In the genomic region with DNA sequence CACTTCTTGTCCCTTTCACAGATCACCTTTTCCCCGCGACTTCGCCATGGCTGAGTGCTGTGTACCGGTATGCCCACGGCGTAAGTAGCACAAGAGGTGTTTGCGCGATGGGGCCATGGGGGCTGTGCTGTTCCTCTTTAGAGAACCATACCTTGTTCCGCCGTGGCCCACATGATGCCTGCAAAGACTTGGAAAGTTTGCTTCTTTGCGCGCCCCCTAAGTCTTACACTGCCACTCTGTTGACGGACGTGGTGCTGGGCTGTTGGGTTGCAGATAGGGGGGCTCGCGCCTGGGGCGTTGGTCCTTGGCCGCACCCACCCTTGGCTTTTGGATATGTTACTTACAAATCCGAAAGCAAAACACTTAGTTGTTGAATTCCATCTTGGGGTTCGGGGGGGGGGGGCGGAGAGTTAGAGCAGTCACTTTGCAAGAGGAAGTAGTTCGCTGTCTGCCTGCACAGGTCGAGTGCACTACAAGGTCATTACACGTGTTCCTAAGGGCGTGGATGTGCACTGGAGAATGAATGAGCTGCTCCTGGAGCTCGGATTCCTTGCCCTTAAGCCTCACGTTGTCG, we compare ENCODE assay signal across 8 mouse cellular contexts. TPM values are rescaled to one million over a fixed set of nuclear protein-coding genes. Genes with fewer than 3 reads are reported as not detected.
DNase-seq lines count a peak whose midpoint lies in the region; ATAC-seq lines count a peak whose summit lies in the region.

No protein-coding gene starts in this region.

- H3K4me1 ChIP-seq in forebrain, embryonic 15.5 days: peaks cover 23% of the 10 kb centered on the region
- H3K4me1 ChIP-seq in limb, embryonic 13.5 days: peaks cover 28% of the 10 kb centered on the region

- H3K9me3 ChIP-seq in forebrain, embryonic 15.5 days: no peaks in the 10 kb centered on the region
- H3K9me3 ChIP-seq in limb, embryonic 13.5 days: no peaks in the 10 kb centered on the region

- peak overlapping the region; percentile 82 for H3K9ac ChIP-seq in forebrain, embryonic 15.5 days (replicated peaks)
- H3K9ac ChIP-seq in limb, embryonic 13.5 days: peak overlapping the region; percentile 95

- H3K27me3 ChIP-seq in forebrain, embryonic 15.5 days: no peaks in the 10 kb centered on the region
- H3K27me3 ChIP-seq in limb, embryonic 13.5 days: no peaks in the 10 kb centered on the region

- DNase-seq in adrenal gland, postnatal 14 days: peak; percentile 27
- no peak for DNase-seq in adrenal gland, adult 18-20 months (ENCODE audit: low spot score in 2 of 2)
- DNase-seq in natural killer cell, adult 2 months (ENCODE audit: low spot score in 2 of 2): peak; percentile 24 to 41
- no peak for DNase-seq in adrenal gland, postnatal 4 days (ENCODE audit: low spot score in 2 of 2)
- no peak for DNase-seq in layer of hippocampus, adult 9-11 months

- H3K4me2 ChIP-seq in forebrain, embryonic 15.5 days (replicated peaks): peak overlapping the region; percentile 75
- H3K4me2 ChIP-seq in limb, embryonic 13.5 days (replicated peaks): peak overlapping the region; percentile 92

- WGBS in forebrain, embryonic 15.5 days: under 1% methylated on average over 28 of the region's 28 CpGs
- WGBS in limb, embryonic 13.5 days: under 1% methylated on average over 28 of the region's 28 CpGs

- peaks cover 14% of the 10 kb centered on the region for H3K36me3 ChIP-seq in forebrain, embryonic 15.5 days
- peaks cover 37% of the 10 kb centered on the region for H3K36me3 ChIP-seq in limb, embryonic 13.5 days

- H3K4me3 ChIP-seq in forebrain, embryonic 15.5 days: peak overlapping the region; percentile 85
- peak overlapping the region; percentile 98 for H3K4me3 ChIP-seq in limb, embryonic 13.5 days

- peak overlapping the region; percentile 88; the same call in 1 of the 2 replicates for H3K27ac ChIP-seq in forebrain, embryonic 15.5 days (replicated peaks)
- H3K27ac ChIP-seq in limb, embryonic 13.5 days: peak overlapping the region; percentile 87

- ATAC-seq in CD4-positive, CD25-positive, alpha-beta regulatory T cell, adult 4 months: peak; percentile 15
- ATAC-seq in forebrain, embryonic 15.5 days (replicated peaks): no peak; the same call in 1 of the 2 replicates
- ATAC-seq in limb, embryonic 13.5 days (ENCODE audit: low FRiP score, low read depth): no peak; the same call in 1 of the 2 replicates

RNA-seq across cellular contexts. Expression of a gene that starts 6.9 kb away (rescaled TPM):
- total RNA-seq in adrenal gland, postnatal 14 days (2021): 239 and 261 TPM in 2 replicates
- total RNA-seq in adrenal gland, adult 18-20 months (2021): 100 to 1,000 TPM; 205 to 245 TPM
- polyA plus RNA-seq in CD4-positive, CD25-positive, alpha-beta regulatory T cell, adult 4 months (2017; shearing (Covaris generic)): 100 to 1,000 TPM; 239 to 241 TPM
- 245 and 250 TPM in 2 replicates for polyA plus RNA-seq in forebrain, embryonic 15.5 days (2015; fragmentation: Nextera tagmentation; extraction: Ambion mirVana)
- polyA plus RNA-seq in limb, embryonic 13.5 days (2015; fragmentation: Nextera tagmentation; extraction: Ambion mirVana): 241 and 242 TPM in 2 replicates
- total RNA-seq in adrenal gland, postnatal 4 days (2021): 100 to 1,000 TPM; 256 to 257 TPM

RNA-seq across cellular contexts. Expression of a gene that starts 16.9 kb away (rescaled TPM):
- total RNA-seq in adrenal gland, postnatal 14 days (2021): 36.2 and 38.0 TPM in 2 replicates
- 10 to 100 TPM; 60.4 to 63.9 TPM for total RNA-seq in adrenal gland, adult 18-20 months (2021)
- 10 to 100 TPM; 19.0 to 20.4 TPM for polyA plus RNA-seq in CD4-positive, CD25-positive, alpha-beta regulatory T cell, adult 4 months (2017; shearing (Covaris generic))
- polyA plus RNA-seq in forebrain, embryonic 15.5 days (2015; fragmentation: Nextera tagmentation; extraction: Ambion mirVana): 31.7 and 33.0 TPM in 2 replicates
- 21.0 and 24.2 TPM in 2 replicates for polyA plus RNA-seq in limb, embryonic 13.5 days (2015; fragmentation: Nextera tagmentation; extraction: Ambion mirVana)
- 10 to 100 TPM; 47.1 to 51.2 TPM for total RNA-seq in adrenal gland, postnatal 4 days (2021)

Comparison
In these comparisons a context has a peak if more than half of its experiments do, and no peak if none do; other contexts are left out.
1. DNase-seq: peak in adrenal gland, postnatal 14 days (single experiment) and natural killer cell, adult 2 months (2 of 2); none in adrenal gland, adult 18-20 months (0 of 2), adrenal gland, postnatal 4 days (0 of 2) and layer of hippocampus, adult 9-11 months (single experiment).